Mouse (Mus musculus): ENCODE measurements around the gene Thbd. TPM values are rescaled to one million over a fixed set of nuclear protein-coding genes. Genes with fewer than 3 reads are reported as not detected.

Gene Thbd
- total RNA-seq, 2 experiments from 2014 or later, result 54.0 to 55.4 TPM

- intact Hi-C loops (cut with DNase I), result no loop called here
- DNase-seq, result no peak
These were observed 14.1 kb downstream of the Thbd start for GRCm38 (mm10) chr2:148393846-148394245.

GRCm38 (mm10) chr2:148393149-148393548 lies 14.8 kb downstream of the Thbd start:
- intact Hi-C loops (cut with DNase I), result no loop called here
- no peak for DNase-seq

DNA sequence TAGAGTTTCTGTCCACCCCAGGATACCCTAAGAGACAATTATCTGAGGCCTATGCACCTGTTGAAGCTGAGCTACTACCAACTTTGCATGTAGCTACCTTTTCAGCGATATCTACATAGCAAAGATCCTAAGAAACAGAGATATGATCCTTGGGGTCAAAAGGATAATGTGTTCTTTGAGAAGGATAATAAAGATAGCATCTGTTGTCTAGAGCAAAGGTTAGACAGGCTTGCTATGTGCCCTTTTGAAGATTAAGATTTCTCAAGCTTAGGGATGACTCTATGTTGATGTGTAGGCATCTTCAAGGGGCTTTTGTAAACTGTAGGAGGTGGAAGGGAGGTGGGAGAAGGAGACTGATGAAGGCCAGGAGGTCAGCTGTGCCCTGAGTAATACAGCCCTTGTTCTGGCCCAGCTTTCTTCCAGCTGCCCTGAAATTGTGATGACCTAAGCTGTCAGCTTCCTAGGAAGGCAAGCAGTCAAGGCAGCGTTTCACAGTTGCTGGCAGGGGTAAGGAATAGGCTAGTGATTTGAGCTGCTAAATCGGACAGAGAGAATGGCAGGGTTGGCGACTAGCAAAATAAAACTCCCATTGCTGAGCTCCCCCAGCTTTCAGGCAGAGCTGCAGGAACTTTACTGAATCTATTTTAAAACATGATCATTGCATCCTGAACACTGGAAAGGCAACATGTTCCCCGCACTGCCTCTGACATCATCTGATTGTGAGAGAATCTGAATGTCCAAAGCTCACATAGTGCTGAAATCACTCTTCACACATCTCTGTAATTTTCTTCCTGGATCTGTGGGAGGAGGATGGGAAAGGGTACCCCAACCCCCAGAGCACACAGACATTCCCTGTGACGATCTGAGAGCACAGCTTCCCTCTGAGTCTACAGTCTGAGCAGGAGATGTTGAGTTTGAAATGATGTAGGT lies 20.1 kb downstream of the Thbd start:
- no peak for DNase-seq
- intact Hi-C loops (cut with DNase I), result no loop called here

- DNase-seq, result no peak
- intact Hi-C loops (cut with DNase I), result no loop called here
These were observed 21.1 kb downstream of the Thbd start for GRCm38 (mm10) chr2:148386927-148387326.

DNA sequence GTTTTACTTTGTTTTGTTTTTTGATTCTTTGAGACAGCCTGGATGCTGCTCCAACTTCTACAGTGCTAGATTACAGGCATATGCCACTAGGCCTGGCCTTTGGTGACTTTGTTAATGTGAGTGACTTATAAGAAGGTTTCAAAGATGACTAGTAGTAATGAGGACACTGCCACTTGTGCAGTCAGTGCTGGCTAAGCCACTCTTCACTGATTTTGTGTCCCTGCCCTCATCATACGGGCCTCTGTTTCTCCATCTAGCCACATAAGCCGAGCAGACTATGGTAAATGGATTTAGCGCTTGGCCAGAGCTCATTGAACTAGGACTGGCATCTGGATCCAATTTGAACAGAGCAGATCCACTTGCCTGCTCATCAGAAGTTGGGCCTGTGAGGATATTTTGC lies 21.5 kb downstream of the Thbd start:
- intact Hi-C loops (cut with DNase I), result no loop called here

DNA sequence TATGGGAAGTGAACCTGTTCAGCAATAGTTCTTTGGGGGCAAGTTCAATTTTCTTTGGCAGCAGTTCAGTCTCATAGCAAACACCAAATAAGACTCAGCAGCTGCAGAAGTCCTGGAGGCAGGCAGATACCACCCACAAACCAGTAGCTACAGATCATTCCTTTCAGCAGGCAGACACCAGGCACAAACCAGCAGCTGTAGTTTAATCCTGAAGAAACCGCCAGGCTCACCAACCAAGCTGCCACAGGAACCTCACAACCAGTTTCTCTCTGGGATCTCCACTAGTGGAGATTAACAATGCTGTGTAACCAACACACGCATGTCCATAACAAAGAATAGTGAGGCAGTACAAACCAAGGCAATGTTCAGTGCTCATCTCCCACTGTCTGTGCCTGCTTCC lies 26.9 kb downstream of the Thbd start:
- intact Hi-C loops (cut with DNase I), result no loop called here
- DNase-seq, result no peak

More for the DNA sequence above, 21.5 kb downstream of the Thbd start:
- no peak for DNase-seq

DNA sequence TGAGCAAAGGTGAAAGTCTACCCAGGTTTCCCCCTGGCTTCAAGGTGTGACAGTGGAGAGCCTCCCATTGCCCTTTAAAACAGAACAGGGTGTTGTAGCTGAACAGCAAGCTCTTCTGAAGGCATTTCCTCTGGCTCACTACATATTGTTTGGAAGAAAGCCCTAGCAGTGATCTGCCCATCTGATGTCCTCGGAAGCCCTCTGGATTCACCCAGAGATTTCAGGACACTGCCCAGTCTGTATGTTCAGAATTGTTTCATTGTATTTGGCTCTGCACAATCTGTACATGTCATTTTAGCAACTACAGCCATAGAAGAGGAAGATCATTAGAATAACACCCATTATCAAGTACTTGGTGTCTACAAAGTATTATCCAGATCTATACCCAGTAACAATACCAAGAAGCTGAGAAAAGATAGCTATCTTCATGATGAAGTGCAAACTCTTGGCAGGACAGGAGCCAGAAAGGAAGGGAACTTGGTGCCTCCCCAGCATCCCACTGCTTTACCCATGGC lies 28.0 kb downstream of the Thbd start:
- no peak for DNase-seq
- intact Hi-C loops (cut with DNase I), result no loop called here

DNA sequence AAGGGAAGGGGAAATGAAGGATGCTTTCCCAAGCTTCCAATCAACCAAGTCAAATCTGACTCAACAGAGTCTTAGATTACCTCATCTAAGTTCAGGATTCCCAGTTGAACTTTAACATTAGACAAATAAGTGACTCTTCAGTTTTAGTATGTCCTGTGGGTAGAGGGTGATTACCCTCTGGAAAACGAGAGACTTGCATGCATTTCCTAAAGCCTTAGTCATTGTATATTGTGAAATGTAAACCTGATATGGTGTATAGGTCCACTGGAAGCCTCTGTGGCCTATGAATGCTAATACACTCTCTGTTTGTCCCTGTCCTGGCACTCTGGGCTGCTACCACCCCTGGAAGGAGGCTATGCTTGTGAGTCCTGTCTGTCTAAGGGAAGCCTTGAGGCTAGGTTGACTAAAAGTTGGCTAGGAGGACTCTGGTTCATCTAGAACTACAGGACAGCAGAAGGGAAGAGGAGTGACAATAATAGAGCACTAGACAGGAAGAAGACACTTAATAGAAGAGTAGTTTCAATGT lies 29.1 kb downstream of the Thbd start:
- no peak for DNase-seq
- intact Hi-C loops (cut with DNase I), result no loop called here

GRCm38 (mm10) chr2:148375326-148376150 lies 32.5 kb downstream of the Thbd start:
- DNase-seq, result peak; percentile 35 to 37
- intact Hi-C loops (cut with DNase I), result no loop called here

DNA sequence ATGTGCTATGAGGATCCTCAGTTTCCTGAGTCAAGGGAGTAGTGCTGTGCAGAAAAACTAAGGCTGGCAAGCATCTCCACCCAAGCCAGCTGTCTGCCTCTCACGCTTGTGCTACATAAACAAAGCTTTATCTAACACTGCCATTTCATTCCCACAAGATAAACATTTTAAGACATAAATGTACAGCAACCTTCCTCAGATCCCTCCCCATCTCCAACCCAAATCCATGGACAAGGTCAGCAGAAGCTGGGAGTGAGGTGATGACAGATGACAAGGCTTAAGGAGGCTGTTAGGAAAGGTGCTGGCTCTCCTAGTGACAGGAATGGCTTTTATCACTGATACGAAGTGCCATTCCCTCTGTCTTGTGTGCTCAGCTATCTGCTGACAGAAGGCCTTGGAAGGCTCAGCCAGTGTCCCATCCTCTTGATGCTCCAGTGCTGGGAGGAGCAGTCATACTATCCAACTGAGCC lies 34.4 kb downstream of the Thbd start:
- intact Hi-C loops (cut with DNase I), result no loop called here
- DNase-seq, result no peak

DNA sequence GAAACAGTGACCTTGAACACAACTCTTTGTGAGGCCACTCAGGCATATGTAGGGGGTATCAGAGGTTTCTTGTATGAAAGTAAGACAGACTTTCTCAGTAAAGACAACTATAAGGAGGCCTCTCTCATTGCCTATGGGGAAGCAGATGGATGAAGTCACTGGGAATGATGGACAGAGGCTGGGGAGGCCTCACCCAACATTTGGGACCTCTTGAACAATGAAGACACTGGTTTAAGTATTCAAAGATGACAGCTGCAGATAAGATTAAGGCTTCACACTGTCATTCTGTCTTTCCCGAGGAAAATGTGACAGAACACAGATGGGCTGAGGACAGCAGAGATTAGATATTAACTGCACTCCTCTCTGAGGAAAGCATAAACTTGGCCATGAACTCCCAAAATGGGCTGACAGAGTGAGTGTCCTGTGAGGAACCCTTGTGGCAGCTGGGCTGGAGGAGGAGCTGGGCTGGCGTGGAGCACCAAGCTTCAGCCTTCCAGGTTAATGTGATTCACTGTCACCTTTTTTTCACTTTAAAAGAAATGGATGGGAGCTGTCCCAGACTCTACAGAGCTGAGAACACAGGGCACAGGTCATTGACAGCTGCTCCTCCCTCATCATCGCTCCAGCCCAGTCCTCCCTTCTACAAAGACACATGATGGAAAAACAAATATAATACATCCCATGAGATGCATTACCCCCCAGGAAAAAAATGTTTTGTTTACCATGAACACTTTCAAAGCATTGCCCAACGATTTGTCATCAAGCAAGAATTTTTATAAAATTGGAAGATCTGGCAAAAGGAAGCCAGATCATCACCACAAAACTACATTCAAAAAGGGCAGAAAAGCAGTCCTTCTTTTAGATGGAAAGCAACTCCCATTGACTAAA lies 36.0 kb downstream of the Thbd start:
- peak in 1 of 2 experiments; percentile 38 for DNase-seq

DNA sequence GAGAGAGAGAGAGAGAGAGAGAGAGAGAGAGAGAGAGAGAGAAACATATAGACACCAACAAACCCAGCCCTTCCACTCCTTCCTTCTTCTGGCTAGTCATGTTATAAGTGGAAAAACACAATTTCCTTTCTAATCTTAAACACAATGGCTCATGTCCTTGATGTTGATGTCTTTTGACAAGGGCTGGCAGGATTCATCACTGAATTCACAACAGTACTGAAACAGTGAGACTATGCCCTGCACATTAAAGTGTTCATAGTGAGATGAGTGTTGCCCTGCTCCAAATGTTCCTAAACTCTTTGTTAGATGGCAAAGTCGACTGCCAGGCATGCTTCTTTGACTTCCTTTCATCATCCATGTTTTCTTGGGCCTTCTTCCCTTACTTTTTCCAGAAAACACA lies 42.8 kb downstream of the Thbd start:
- DNase-seq, result no peak
- intact Hi-C loops (cut with DNase I), result no loop called here

More for the DNA sequence above, 36.0 kb downstream of the Thbd start:
- intact Hi-C loops (cut with DNase I), result no loop called here

DNA sequence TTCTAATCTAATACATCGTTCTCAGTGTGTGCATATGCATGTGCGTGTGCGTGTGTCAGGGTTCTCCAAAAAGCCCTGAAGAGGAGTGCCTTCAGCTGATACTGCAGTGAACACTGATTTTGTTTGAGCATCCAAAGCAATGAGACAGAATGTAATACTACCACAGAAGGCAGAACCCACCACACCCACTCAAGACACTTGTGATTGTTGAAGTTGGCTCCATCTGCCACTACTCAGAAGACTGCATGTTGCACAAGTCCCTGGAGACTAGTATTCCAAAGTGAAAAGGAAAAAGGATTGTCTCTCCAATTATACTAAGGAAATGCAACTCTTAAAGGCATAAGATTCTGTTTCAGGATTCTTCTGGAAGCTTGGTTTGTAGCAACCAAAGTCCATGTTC lies 43.5 kb downstream of the Thbd start:
- DNase-seq, result no peak
- intact Hi-C loops (cut with DNase I), result no loop called here

DNA sequence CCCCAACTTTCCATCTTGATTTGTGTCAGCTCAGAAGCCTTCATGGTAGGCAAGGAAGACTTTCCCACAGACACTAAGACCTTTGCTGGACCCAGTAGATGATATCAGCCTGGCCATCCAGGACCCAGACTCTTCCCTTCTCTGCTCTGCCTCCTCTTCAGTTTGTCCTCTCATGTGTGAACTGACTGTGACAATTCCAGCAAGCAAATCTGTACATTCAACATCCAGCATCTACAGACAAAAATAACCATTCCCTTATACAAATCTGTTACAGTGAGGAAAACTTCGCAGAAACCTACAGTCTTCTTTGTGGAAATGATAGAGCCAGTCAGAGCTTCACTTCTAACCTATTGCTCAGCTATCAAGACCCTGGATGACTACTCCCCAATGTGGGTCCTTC lies 50.8 kb downstream of the Thbd start:
- intact Hi-C loops (cut with DNase I), result no loop called here
- DNase-seq, result no peak

Other genes starting within 250 kb of the Thbd start
- under 1 TPM; 0.77 to 0.89 TPM for gene Sstr4, start 12.8 kb downstream of the Thbd start, total RNA-seq (2021)
- gene Cd93, start 35.4 kb upstream of the Thbd start, total RNA-seq (2021), result 100 to 1,000 TPM; 163 to 201 TPM

Measured in heart, postnatal 10 days (tissue).